Mouse (Mus musculus): ENCODE data around the gene Lin7a. TPM values are rescaled to one million over a fixed set of nuclear protein-coding genes. Genes with fewer than 3 reads are reported as not detected.

Gene Lin7a
- polyA plus RNA-seq, 1 experiment from 2014 or later: 7.1 TPM

Other genes with a start within 250 kb of the Lin7a start
- gene Acss3, start 148.0 kb upstream of the Lin7a start, polyA plus RNA-seq (2016; fragmentation: Nextera tagmentation; extraction: Ambion mirVana): 2.0 and 2.1 TPM in 2 replicates
- 0.09 TPM in 1 of 2 replicates, not detected in the other for gene Myf5, start 214.4 kb downstream of the Lin7a start, polyA plus RNA-seq (2016; fragmentation: Nextera tagmentation; extraction: Ambion mirVana)
- 0.15 TPM in 1 of 2 replicates, not detected in the other for gene Myf6, start 223.1 kb downstream of the Lin7a start, polyA plus RNA-seq (2016; fragmentation: Nextera tagmentation; extraction: Ambion mirVana)

Data from forebrain, embryonic 12.5 days (tissue).